Mouse (Mus musculus) gastrocnemius, postnatal 4 days (tissue): ENCODE results near the gene Mlana. TPM values are rescaled to one million over a fixed set of nuclear protein-coding genes. Genes with fewer than 3 reads are reported as not detected.

ENCODE experiments used
- DNase-seq, 2 experiments: peaks; one replicate each; pipeline ENCODE4 v3.0.0; 2021 to 2022; ENCODE audit warnings: low spot score in 2 of 2, mixed read lengths in 2 of 2
- long read RNA-seq, 2 experiments: library from polyadenylated mRNA; stranded (forward); transcript quantifications; one replicate each; pipeline ENCODE4 v2.0.0; 2021
- total RNA-seq, 2 experiments: library from RNA; stranded (reverse); gene quantifications; 2 replicates each; pipeline ENCODE4 v1.2.3; 2021

The Mlana gene
- total RNA-seq: under 1 TPM in 1 of 2 experiments, not detected in 1; 0.39 TPM
- long read RNA-seq, experiment 1: 0 reads
- long read RNA-seq, experiment 2, partial matches to known transcripts: 0 of 1 reads
- long read RNA-seq, experiment 2, other reads (novel, unspliced or antisense): 0 of 1 reads

DNA sequence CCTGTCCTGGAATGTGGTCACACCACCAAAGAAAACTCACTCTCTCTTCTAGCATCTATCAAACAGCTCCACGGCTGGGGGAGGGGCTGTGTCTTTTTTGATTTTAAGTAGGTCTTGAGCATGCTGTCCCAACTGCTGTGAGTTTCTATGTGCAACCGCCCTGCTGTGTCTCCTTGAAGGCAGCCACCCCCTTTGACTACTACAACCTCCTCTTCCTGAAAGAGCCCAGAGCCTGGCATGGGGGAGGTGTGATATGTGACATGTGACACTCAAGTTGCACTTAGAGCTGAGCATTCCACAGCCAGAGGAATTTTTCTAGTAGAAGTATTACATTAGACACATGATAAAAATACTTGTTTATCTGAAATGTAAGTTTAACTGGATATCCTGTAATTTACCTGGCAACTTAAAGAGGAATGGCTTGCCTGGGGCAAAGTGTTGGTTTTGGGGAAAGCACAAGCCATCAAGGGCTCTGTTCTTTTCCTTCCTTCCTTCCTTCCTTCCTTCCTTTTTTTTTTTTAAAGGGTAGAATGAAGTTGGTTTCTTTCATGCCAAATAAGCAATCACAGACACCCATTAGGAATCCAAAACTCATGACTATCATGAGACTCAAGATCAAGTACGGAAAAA is at the start of gene Mlana:
TSS of gene Mlana (plus strand) at position 580 of the 630 bp plus-strand sequence.
- DNase-seq: no peak

DNA sequence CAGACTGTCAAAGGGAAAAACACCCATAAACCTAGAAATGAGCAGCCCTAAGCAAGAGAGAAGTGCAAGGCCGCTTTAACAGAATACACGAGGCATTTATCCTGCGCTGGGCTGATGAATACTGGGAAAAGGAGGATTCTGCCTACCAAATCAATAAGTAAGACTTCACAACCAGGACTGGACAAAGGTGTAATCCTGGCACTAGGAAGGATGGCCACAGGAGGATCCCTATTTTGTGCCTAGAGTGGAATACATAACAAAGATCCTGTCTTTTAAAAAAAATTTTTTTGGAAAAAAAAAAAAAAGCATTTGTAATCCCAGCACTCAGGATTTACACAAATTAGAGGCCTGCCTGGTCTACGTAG is 49.1 kb upstream of the Mlana start:
- DNase-seq: no peak

DNA sequence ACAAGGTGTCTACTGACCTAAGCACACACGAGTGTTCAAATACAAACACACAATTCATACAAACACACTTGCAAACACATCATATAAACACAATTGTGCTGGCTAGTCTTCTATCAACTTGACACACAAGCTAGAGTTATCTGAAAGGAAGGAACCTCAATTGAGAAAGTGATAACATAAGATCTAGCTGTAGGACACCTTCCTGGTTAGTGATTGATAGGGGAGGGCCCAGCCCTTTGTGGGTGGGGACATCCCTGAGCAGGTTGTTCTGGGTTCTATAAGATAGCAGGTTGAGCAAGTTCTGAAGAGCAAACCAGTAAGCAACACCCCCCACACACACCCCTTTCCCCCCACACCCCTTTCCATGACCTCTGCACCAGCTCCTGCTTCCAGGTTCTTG is 47.9 kb upstream of the Mlana start:
- DNase-seq: no peak

DNA sequence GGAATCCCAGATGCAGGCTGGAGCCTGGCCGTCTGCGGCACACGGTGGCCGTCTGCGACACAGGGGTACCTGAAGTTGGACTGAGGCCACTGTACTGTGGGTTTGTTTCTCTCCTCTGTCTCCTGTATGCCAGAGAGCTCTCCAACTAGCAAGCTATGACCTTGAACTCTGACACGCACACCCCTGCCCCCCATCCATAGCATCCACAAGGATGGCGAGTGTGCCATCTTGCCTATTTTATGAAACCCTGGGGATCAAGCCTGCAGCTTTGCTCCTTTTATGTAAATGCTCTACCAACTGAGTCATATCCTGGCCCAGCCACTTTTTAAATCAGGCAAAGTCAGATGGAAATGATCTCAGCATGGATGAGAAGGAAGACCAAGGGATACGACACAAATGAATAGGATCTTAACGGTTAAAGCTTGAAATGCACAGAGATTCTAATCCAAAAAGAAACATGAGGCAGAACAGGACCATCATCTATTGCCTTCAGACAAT is 43.8 kb upstream of the Mlana start:
- DNase-seq: no peak

DNA sequence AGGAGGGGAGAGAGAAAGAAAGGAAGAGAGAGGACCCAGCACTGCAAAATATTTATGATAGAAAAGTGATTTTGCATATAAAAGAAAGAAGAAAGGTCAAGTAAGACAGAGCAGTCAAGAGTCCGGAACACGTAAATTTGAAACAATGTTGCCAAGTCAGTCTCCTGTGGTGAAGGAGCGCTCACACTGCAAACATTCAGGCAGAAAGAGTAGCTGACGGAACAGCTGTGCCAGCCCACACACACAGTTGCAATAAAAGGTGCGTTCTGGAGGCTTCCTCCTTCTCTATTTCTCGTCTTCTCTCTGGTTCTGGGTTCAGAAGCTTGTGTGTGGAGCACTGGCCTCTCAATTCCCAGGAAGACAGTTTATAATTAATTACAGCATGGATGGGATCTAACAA is 42.5 kb upstream of the Mlana start:
- no peak for DNase-seq

DNA sequence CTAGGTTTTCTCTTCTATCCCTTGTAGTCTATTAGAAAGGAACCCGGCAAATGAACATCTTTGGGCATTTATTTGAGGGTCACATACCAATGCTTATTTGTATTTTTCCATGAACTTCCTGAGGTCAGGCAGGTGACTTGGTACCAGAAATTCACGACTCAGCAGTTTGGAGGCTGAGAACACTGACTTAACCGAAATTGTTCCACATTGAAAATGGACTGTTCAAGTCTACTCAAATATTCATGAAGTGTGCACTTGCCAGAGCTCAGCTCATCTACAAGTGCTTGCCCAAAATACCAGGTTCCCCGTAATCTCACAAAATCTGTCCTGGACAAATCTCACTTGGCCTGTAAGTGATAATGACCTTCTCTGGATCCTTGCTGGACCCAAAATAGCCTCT is 41.6 kb upstream of the Mlana start:
- DNase-seq: no peak

DNA sequence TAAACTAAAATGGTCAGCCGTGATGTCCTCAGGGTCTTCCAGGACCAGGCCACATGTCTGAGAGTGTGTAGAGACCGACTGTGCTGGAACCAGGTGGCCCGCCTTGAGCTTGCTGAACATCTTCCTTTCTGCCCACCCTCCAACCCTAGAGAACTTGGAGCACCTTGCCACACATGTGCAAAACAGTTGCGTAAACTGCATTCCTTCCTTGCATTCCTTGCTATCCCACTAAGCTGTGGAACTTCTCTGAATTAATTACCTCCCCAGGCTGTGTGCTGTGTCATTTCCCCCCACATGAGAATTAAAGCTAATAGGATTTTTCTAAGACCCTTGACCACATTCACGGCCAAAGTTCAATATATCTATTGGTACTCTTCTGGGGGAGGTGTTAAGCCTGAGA is 41.0 kb upstream of the Mlana start:
- no peak for DNase-seq

DNA sequence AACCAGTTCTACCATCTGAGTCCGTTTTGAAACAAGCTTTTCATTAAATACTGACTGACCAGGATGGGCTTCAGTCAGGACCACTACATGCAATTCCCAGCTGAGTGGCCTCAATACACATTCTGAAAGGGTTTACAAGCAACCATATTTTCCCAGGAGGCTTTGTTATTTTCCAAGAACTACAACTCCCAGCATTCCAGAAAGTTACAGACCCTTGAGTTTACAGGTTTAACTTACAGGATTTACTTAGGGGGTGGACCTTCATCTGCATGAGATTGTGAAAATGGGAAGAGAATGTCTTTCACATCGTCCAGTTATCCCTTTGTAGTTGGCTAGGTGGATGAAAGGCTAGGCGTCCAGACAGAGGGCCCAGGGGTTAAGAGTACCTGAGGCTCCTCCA is 40.6 kb upstream of the Mlana start:
- DNase-seq: no peak

DNA sequence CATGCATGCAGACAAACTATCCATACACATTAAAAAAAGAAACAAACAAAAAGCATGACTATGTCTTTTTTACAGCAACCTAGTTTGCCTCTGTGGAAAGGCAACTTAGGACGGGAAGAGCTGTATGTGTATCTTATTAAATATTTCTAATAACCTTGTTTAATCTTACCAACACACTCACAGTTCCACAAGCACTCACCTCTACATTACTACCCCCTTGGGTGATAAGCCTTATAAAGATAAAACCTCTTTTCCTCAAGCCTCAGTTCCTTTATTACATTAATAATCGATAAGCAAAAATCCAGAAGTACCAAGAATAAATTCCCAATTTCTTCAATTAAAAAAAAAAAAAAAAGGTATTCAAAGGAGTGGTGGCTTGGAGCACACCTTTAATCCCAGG is 40.1 kb upstream of the Mlana start:
- DNase-seq: no peak

DNA sequence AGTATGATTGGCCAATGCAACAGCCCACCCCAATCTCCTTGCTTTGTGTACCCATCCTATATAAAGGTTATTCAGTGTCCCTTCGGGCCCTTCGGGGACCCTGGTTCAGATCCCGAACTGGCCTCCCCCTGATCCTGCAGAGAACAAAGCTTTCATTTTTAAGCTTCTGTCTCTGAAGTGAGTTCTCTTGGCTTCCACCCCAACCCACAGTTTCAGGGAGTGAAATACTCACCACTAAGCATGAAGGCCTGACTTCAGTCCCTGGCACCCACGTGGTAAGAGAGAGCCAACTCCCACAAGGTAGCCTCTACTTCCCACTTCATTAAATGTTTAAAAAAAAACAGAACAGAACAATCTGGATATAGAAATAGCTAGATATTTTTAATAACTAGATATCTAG is 38.8 kb upstream of the Mlana start:
- no peak for DNase-seq

DNA sequence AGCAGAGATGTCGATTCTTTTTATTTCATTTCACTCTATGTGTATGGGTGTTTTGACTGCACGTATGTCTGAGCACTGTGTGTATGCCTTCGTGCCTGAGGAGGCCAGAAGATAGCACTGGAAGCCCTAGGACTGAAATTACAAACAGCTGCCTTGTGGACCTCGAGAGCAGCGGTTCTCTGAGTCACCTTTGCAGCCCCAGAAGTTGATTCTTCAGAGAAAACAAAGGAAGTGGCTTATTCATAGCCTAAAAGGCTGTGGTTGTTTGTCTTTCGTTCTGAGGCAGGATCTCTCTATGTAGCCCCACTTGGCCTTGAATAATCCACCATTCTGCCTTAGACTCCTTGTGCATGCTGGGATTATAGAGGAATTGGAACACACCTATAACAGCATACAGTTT is 37.9 kb upstream of the Mlana start:
- no peak for DNase-seq

DNA sequence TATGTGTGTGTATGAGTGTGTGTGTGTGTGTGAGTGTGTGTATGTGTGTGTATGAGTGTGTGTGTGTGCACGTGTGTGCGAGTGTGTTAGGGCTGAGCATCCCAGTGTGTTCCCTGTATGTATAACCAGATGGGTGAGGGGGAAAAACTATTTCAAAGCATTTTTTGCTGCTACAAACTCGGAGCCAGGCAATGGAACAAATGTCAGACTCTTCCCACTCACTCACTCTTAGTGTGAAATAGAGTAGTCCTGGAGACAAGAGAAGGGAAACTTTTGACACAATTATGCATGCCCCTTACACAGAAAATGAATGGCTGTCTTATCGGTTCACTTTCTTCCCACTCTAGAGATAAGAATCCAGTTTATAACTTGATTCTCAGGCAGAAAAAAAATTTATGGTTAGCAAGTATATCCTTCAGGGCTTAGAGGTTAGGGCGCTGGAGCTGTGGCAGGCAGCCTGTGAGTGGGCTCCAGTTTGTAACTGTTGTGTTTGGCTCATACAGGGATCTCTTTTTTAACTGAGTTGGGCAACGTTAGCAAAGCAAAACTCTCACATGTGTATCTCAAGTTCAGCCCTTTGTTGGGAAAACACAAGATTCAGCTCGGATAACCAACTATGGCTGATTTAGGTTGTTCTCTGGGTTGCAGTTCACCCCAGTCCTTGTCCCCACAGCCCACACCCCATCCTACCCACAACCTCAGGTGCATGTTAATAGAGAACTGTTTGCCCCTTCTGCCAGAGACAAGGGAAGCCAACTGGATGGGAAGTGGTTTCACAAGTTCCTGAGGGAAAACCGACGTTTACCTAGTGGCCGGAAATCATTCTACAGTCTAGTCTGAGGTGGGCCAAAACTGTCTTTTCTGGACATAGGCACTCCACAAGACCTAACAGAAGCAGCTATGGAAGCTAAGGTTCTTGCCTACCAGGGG is 36.5 kb upstream of the Mlana start:
- no peak for DNase-seq

DNA sequence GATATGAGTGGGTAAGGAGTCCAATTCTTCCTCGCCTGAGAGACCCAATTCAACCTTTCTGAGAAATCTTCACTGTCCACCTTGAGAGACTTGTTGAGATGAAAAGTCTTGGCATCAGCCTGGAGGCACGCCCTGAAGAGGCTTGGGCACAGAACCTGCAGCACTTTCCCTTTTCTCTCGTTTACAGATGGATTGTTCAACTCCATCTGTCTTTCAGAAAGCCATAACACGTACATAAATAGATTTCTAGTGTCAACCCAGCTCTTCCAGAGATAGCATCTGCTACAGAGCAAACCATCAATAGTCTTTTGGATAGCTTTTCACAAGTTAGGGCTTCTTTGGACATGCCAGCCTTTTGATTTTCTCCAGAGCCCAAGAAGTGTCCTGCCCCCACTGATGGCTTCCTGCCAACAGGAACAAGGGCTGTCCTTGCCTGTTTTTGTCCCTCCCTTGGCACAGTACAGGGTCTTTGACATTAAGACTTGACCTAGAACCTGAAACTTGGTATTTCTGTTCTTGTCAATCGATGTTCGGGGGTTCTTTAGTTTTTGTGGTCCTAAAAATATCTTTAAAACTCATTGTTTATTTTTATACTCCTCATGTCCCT is 35.5 kb upstream of the Mlana start:
- DNase-seq: no peak

DNA sequence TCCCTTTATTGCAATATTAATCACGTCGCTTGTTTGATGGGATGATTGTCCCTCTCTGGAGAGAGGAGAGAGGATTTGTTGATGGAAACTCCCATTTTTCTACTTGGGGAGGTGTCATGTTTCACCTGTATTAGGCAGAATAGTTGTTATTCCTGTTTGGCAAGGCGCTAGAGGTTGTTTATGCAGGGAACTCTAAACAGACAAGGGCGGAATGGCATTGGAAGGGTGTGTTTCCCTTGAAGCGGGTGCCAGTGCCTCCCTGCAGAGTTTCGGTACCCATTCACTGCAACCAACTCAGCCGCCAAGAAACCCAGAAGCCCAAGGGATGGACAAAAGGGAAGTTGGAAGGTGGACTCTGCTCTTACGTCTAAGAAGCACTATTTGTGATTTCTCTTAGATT is 33.8 kb upstream of the Mlana start:
- no peak for DNase-seq

DNA sequence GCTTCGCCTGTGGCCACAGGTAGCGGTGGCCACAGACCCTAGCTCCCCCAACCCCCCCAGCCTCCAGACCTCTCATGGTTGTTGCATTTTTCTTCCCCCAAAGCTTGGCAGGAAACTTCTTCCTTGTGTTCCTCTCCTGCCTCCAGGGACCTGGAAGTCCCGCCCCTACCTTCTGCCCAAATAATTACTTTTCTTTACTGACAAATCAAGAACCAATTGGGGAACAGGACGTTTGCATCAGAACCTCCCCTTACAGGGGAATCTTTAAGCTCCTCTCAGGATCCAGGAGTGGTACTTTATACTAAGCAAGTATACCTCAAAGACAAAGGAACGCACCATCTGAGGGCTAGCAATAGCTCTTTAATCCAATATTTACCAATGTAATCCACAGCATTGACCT is 32.7 kb upstream of the Mlana start:
- DNase-seq: no peak

DNA sequence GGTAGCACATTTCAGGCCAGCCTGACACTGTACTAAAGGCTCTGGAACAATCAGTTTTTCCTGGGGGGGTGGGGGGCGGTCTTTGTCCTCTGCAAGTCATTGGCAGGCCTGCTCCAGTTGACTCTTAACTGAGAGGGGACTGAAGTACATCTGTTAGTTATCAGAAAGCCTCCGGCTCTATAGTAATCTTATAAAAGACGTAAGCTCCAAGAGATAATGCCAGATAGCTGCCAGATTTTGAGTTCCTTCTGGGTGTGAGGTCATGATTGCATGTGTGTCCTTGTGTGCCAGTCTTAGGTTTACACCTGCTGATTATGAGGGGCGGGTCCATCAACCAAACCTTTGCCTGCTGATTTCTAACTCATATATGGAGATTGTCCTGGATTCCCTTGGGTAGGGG is 31.5 kb upstream of the Mlana start:
- no peak for DNase-seq

DNA sequence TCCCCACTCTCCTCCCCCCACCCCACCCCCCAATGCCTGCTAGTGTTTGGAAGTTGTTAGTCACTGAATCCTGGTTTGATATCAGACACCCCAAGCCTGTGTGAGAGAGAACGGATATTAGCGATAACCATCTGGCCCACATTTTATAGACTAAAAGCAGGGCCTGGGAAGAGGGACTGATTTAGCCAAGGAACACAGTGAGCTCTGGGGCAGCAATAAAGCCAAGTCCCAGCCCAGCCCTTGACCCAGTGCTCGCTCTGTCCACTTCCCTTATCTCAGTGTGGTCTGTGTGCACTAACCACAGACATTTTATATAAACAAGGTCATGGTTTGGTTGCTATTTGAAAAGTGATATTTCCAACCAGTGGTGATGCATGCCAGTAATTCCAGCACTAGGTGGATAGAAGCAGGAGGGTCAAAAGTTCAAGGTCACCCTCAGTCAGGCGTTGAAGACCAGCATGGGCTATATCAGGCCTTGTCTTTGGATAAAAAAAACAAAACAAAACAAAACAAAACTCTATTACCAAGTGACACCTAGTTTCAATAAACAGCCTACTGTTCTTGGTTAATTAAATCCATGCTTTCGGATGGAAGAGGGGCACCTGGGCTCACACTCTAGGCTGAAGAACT is 30.5 kb upstream of the Mlana start:
- no peak for DNase-seq

DNA sequence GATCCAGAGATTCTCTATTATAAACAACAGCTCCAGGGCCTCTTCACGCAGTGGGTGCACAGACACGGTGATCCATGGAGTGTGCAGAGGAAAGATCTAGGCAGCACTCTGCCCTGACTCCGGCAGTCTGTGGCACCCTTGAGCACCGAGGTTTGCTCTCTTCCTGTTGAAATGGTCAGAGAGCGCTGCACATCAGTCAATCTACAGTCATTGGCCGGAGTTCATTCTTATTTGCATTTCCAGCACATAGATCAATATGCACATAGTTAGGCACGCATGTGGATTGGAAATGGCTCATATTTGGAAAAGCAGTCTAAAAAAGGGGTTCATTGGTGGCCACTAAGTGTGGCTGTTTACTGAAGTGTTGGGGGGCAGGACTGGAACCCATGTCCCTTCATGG is 29.5 kb upstream of the Mlana start:
- DNase-seq: no peak

DNA sequence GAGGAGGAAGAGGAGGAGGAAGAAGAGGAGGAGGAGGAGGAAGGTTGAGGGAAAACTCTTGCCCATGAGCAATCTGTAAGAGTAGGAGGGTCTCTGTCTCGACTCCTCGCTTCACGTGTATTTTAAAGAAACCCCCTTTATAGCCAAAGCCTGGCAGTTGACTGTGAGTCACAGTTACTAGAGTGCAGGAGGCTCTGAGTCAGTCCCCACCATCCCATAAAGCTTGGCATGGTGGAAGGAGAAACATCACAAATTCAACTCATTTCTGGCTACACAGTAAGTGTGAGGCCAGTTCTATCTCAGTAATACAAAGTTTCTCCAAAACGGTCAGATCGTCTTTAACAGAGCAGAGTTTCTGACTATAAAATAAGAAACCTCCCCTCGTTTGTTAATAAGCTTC is 27.4 kb upstream of the Mlana start:
- no peak for DNase-seq

DNA sequence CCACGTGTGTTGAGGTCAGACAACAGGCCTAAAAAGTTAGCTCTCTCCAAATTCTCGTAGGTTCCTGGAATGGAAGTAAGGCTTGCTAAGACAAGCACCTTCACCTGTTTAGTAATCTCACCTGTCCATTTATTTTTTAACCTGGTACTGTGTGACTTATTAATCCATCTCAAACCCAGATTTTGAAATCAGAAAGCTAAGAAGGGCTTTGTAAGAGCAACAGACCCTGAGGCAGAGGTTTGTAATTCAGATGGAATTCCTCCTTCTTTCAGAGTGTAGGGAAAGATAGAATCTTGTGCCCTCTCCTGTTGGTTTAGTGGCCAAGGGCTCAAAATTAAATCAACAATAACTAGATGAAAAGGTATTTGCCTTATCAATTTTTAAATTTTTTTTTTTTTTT is 26.5 kb upstream of the Mlana start:
- DNase-seq: no peak

DNA sequence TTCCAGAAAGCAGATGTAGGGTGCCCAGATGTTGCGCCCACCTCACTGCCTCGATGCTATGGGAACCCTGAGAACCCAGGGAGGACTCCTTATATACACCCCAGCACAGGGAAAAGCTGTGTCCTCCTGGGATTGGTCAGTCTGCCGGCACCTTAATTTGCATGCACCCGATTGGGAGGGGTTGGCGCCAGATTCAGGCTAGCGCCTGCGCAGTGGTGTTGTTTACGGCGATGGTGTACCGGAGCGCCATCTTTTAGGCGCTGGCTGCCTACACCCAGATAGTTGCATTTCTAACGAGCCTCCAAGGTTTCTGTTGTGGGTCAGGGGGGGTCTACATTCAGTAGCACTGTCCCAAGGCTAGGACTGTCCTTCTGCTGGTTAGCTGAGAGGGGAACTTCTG is 25.0 kb upstream of the Mlana start:
- DNase-seq: no peak

DNA sequence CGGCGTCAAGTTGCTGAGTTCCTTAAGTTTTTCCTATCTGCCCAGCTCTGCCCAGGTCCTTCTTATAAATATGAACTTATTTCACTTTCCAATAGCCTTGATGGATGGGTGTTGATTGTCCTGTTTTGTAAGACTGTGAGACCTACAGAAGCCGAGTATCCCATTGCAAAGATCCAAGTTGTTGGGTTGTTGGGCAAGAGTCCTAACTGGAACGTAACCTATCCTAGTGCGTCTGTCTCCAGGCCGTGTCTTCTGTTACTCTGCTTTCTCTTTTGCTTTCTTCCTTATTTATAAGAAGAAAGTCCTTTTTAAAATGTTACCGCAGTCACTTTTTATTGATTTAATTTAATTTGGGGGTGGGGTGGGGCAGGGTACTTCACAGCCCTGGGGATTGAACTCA is 22.7 kb upstream of the Mlana start:
- no peak for DNase-seq
